Mouse (Mus musculus) limb, embryonic 14.5 days (tissue): Measurements from ENCODE around the gene Cd34. TPM values are rescaled to one million over a fixed set of nuclear protein-coding genes. Genes with fewer than 3 reads are reported as not detected.

ENCODE experiments used
- ATAC-seq: fragments of 200-750 bp; cut with Nextera tagmentation; 2 replicates; pipeline ENCODE4 v1.8.0; 2017; ENCODE audit warnings: low read depth, moderate number of reproducible peaks, moderate TSS enrichment; ENCODE audit not compliant: low FRiP score
- DNase-seq: peaks from one replicate; pipeline ENCODE4 v3.0.0-alpha.2; 2015; ENCODE audit warnings: low spot score
- H3K27ac ChIP-seq: fragments of 300-500 bp; sonication (generic); replicated peaks from 2 replicates; pipeline ENCODE4 v1.5.1; 2014; ENCODE audit warnings: low read depth, mild to moderate bottlenecking, low read length, moderate library complexity, mixed read lengths
- H3K27me3 ChIP-seq: fragments of 300-500 bp; sonication (generic); 2 replicates; pipeline ENCODE4 v1.6.1; 2014; ENCODE audit warnings: low read length, mixed read lengths; ENCODE audit not compliant: control insufficient read depth, insufficient read depth
- H3K36me3 ChIP-seq: fragments of 300-500 bp; sonication (generic); 2 replicates; pipeline ENCODE4 v1.6.1; 2014; ENCODE audit warnings: mild to moderate bottlenecking, low read length, moderate library complexity, mixed read lengths; ENCODE audit not compliant: control insufficient read depth, insufficient read depth
- H3K4me1 ChIP-seq: fragments of 300-500 bp; sonication (generic); 2 replicates; pipeline ENCODE4 v1.6.1; 2014; ENCODE audit warnings: antibody characterized with exemption, low read length, mixed read lengths; ENCODE audit not compliant: control insufficient read depth, insufficient read depth
- H3K4me2 ChIP-seq: fragments of 300-500 bp; sonication (generic); replicated peaks from 2 replicates; pipeline ENCODE4 v1.6.1; 2014; ENCODE audit warnings: low read depth, mild to moderate bottlenecking, low read length, moderate library complexity; ENCODE audit not compliant: severe bottlenecking
- H3K4me3 ChIP-seq: fragments of 300-500 bp; sonication (generic); replicated peaks from 2 replicates; pipeline ENCODE4 v1.5.1; 2014; ENCODE audit warnings: low read length
- H3K9ac ChIP-seq: fragments of 300-500 bp; sonication (generic); 2 replicates; pipeline ENCODE4 v1.6.1; 2014; ENCODE audit warnings: mild to moderate bottlenecking, low read depth, low read length, moderate library complexity; ENCODE audit not compliant: severe bottlenecking
- H3K9me3 ChIP-seq: fragments of 300-500 bp; sonication (generic); 2 replicates; pipeline ENCODE4 v1.6.1; 2016; ENCODE audit warnings: low read length; ENCODE audit not compliant: control insufficient read depth
- POLR2A ChIP-seq: fragments of 200-500 bp; IDR thresholded peaks from 2 replicates; pipeline ENCODE4 v1.8.0; 2012; ENCODE audit warnings: inconsistent platforms, mild to moderate bottlenecking, moderate library complexity, borderline replicate concordance; ENCODE audit not compliant: insufficient read depth, insufficient read length; ENCODE audit errors: extremely low read depth
- WGBS: fragments of 180-500 bp; shearing (Covaris S2); extraction: QIAGEN DNeasy Blood & Tissue Kit; methylation state at CpG from one replicate; pipeline ENCODE4 v1.1.7; 2014; 5-methylcytosine and 5-hydroxymethylcytosine counted together
- polyA plus RNA-seq, 2 experiments: library from polyadenylated mRNA; depleted of rRNA in 1 of 2; stranded (reverse) in 1 of 2; unstranded in 1 of 2; fragments of >200 nt; fragmentation: Nextera tagmentation in 1 of 2; extraction: Ambion mirVana in 1 of 2; gene quantifications; 2 replicates each; pipeline versions ENCODE4 v1.2.1 to v1.2.3; 2012 to 2014

Cd34 gene
- polyA plus RNA-seq, 2 experiments: 80.0 to 108 TPM

GRCm38 (mm10) chr1:194962181-194962580 lies 23.6 kb downstream of the Cd34 start:
- H3K9me3 ChIP-seq: no peaks in the 10 kb centered on the region
- H3K27ac ChIP-seq: no peak overlapping the region
- no peaks in the 10 kb centered on the region for H3K4me1 ChIP-seq
- H3K9ac ChIP-seq: no peak overlapping the region
- no peaks in the 10 kb centered on the region for H3K27me3 ChIP-seq
- TF ChIP-seq POLR2A: no peak
- DNase-seq: peak; percentile 39
- no peak overlapping the region for H3K4me2 ChIP-seq
- peak; percentile 68; the same call in 1 of the 2 replicates for ATAC-seq
- 31% methylated on average over 5 of the region's 5 CpGs for WGBS
- H3K4me3 ChIP-seq: no peak overlapping the region
- H3K36me3 ChIP-seq: no peaks in the 10 kb centered on the region

- Histone ChIP-seq H3K27ac (no peak overlapping the region), H3K27me3 (no peaks in the 10 kb centered on the region), H3K4me2 (no peak overlapping the region), H3K36me3 (no peaks in the 10 kb centered on the region), H3K4me3 (no peak overlapping the region), H3K9me3 (no peaks in the 10 kb centered on the region), H3K9ac (no peak overlapping the region), H3K4me1 (no peaks in the 10 kb centered on the region)
- TF ChIP-seq POLR2A: no peak
- DNase-seq (no peak), ATAC-seq (no peak)
These were observed 24.1 kb downstream of the Cd34 start for GRCm38 (mm10) chr1:194962712-194963111.

- H3K36me3 ChIP-seq: no peaks in the 10 kb centered on the region
- WGBS: 92% methylated on average over 4 of the region's 4 CpGs
- H3K4me2 ChIP-seq: no peak overlapping the region
- H3K27me3 ChIP-seq: 0 out of 2 replicates have a peak, but pooled peaks cover 5% of the 10 kb centered on the region
- peaks cover 2% of the 10 kb centered on the region; the same call in 1 of the 2 replicates for H3K4me1 ChIP-seq
- no peak overlapping the region for H3K4me3 ChIP-seq
- no peak overlapping the region for H3K27ac ChIP-seq
- TF ChIP-seq POLR2A: no peak
- DNase-seq (no peak), ATAC-seq (no peak)
- H3K9ac ChIP-seq: no peak overlapping the region
- H3K9me3 ChIP-seq: no peaks in the 10 kb centered on the region
These were observed 33.4 kb downstream of the Cd34 start for GRCm38 (mm10) chr1:194971980-194972379.

GRCm38 (mm10) chr1:194976164-194976516 lies 37.5 kb downstream of the Cd34 start:
- H3K27ac ChIP-seq: no peak overlapping the region
- ATAC-seq: peak; percentile 93

GRCm38 (mm10) chr1:194976517-194977370 lies 38.1 kb downstream of the Cd34 start:
- no peak for TF ChIP-seq POLR2A
- ATAC-seq: peak; percentile 88
- peaks cover 5% of the 10 kb centered on the region; the same call in 1 of the 2 replicates for H3K27me3 ChIP-seq
- no peaks in the 10 kb centered on the region for H3K9me3 ChIP-seq
- H3K4me1 ChIP-seq: peaks cover 5% of the 10 kb centered on the region; the same call in 1 of the 2 replicates
- peak overlapping the region; percentile 64 for H3K4me3 ChIP-seq
- no peaks in the 10 kb centered on the region for H3K36me3 ChIP-seq
- peak; percentile 42 for DNase-seq
- H3K27ac ChIP-seq: no peak overlapping the region
- WGBS: 2% methylated on average over 43 of the region's 44 CpGs
- H3K4me2 ChIP-seq: peak overlapping the region; percentile 92
- peak overlapping the region; percentile 66 for H3K9ac ChIP-seq

More at GRCm38 (mm10) chr1:194976164-194976516, 37.5 kb downstream of the Cd34 start:
- Histone ChIP-seq H3K4me1 (peaks cover 5% of the 10 kb centered on the region; the same call in 1 of the 2 replicates), H3K4me3 (peak overlapping the region; percentile 64), H3K9ac (peak overlapping the region; percentile 66), H3K4me2 (peak overlapping the region; percentile 92), H3K36me3 (no peaks in the 10 kb centered on the region), H3K9me3 (no peaks in the 10 kb centered on the region), H3K27me3 (peaks cover 5% of the 10 kb centered on the region; the same call in 1 of the 2 replicates)
- 0% methylated on average over 27 of the region's 42 CpGs for WGBS
- no peak for TF ChIP-seq POLR2A
- DNase-seq: peak; percentile 76
